Mouse (Mus musculus): ENCODE results near the gene Ptpn1. TPM values are rescaled to one million over a fixed set of nuclear protein-coding genes. Genes with fewer than 3 reads are reported as not detected.

Ptpn1 gene
- polyA plus RNA-seq, 1 experiment = 64.6 TPM

- Histone ChIP-seq H3K27me3 (ENCODE audit: control insufficient read depth, insufficient read depth, insufficient read length) (no peaks in the 10 kb centered on the region), H3K36me3 (ENCODE audit: control insufficient read depth, insufficient read depth) (peaks cover 56% of the 10 kb centered on the region)
- TF ChIP-seq FOSL1 (IDR thresholded peaks at IDR 0.05; ENCODE audit: insufficient read depth, low read length, poor library complexity, severe bottlenecking) (no peak), CEBPB (IDR thresholded peaks at IDR 0.05; ENCODE audit: low read depth) (no peak), USF1 (IDR thresholded peaks at IDR 0.05; ENCODE audit: low read depth) (no peak)
Measured at GRCm38 (mm10) chr2:167964320-167964719, 32.5 kb downstream of the Ptpn1 start.

GRCm38 (mm10) chr2:167965911-167966310 lies 34.1 kb downstream of the Ptpn1 start:
- Histone ChIP-seq H3K27me3 (ENCODE audit: control insufficient read depth, insufficient read depth, insufficient read length) (no peaks in the 10 kb centered on the region), H3K79me3 (ENCODE audit: low read depth) (peaks cover 4% of the 10 kb centered on the region), H3K4me3 (ENCODE audit: insufficient read depth, poor library complexity, severe bottlenecking) (no peak overlapping the region), H3K79me2 (ENCODE audit: control insufficient read depth, insufficient read depth) (peaks cover 18% of the 10 kb centered on the region), H3K36me3 (ENCODE audit: control insufficient read depth, insufficient read depth) (peaks cover 66% of the 10 kb centered on the region), H3ac (ENCODE audit: control insufficient read depth, insufficient read length, low read depth) (no peak overlapping the region)
- TF ChIP-seq MAX (IDR thresholded peaks at IDR 0.05) (no peak), MYOD1 (IDR thresholded peaks at IDR 0.05; ENCODE audit: control insufficient read depth, insufficient read length, low read depth) (no peak), MYOG (IDR thresholded peaks at IDR 0.05; ENCODE audit: control insufficient read depth, extremely low read depth, insufficient read length) (no peak), CEBPB (IDR thresholded peaks at IDR 0.05; ENCODE audit: low read depth) (no peak), CTCF (IDR thresholded peaks at IDR 0.05; ENCODE audit: control insufficient read depth, insufficient read depth, insufficient read length) (no peak), USF1 (IDR thresholded peaks at IDR 0.05; ENCODE audit: low read depth) (no peak), FOSL1 (IDR thresholded peaks at IDR 0.05; ENCODE audit: insufficient read depth, low read length, poor library complexity, severe bottlenecking) (no peak)

More at GRCm38 (mm10) chr2:167964320-167964719, 32.5 kb downstream of the Ptpn1 start:
- Histone ChIP-seq H3K79me2 (ENCODE audit: control insufficient read depth, insufficient read depth) (peaks cover 34% of the 10 kb centered on the region), H3K79me3 (ENCODE audit: low read depth) (peaks cover 13% of the 10 kb centered on the region), H3ac (ENCODE audit: control insufficient read depth, insufficient read length, low read depth) (no peak overlapping the region), H3K4me3 (ENCODE audit: insufficient read depth, poor library complexity, severe bottlenecking) (no peak overlapping the region)

GRCm38 (mm10) chr2:167968504-167968903 lies 36.6 kb downstream of the Ptpn1 start:
- Histone ChIP-seq H3ac (ENCODE audit: control insufficient read depth, insufficient read length, low read depth) (no peak overlapping the region), H3K36me3 (ENCODE audit: control insufficient read depth, insufficient read depth) (peaks cover 72% of the 10 kb centered on the region), H3K27me3 (ENCODE audit: control insufficient read depth, insufficient read depth, insufficient read length) (no peaks in the 10 kb centered on the region), H3K79me3 (ENCODE audit: low read depth) (no peaks in the 10 kb centered on the region), H3K4me3 (ENCODE audit: insufficient read depth, poor library complexity, severe bottlenecking) (no peak overlapping the region), H3K79me2 (ENCODE audit: control insufficient read depth, insufficient read depth) (no peaks in the 10 kb centered on the region)
- TF ChIP-seq MAX (IDR thresholded peaks at IDR 0.05) = no peak
- TF ChIP-seq CTCF (IDR thresholded peaks at IDR 0.05; ENCODE audit: control insufficient read depth, insufficient read depth, insufficient read length) = no peak
- TF ChIP-seq FOSL1 (IDR thresholded peaks at IDR 0.05; ENCODE audit: insufficient read depth, low read length, poor library complexity, severe bottlenecking) = no peak
- TF ChIP-seq MYOG (IDR thresholded peaks at IDR 0.05; ENCODE audit: control insufficient read depth, extremely low read depth, insufficient read length) = no peak
- no peak for TF ChIP-seq USF1 (IDR thresholded peaks at IDR 0.05; ENCODE audit: low read depth)
- no peak for TF ChIP-seq MYOD1 (IDR thresholded peaks at IDR 0.05; ENCODE audit: control insufficient read depth, insufficient read length, low read depth)
- no peak for TF ChIP-seq CEBPB (IDR thresholded peaks at IDR 0.05; ENCODE audit: low read depth)

GRCm38 (mm10) chr2:167969851-167970541 lies 38.1 kb downstream of the Ptpn1 start:
- TF ChIP-seq CEBPB (IDR thresholded peaks at IDR 0.05; ENCODE audit: low read depth) (no peak), CTCF (IDR thresholded peaks at IDR 0.05; ENCODE audit: control insufficient read depth, insufficient read depth, insufficient read length) (no peak), USF1 (IDR thresholded peaks at IDR 0.05; ENCODE audit: low read depth) (no peak), FOSL1 (IDR thresholded peaks at IDR 0.05; ENCODE audit: insufficient read depth, low read length, poor library complexity, severe bottlenecking) (no peak), MYOD1 (IDR thresholded peaks at IDR 0.05; ENCODE audit: control insufficient read depth, insufficient read length, low read depth) (no peak), MYOG (IDR thresholded peaks at IDR 0.05; ENCODE audit: control insufficient read depth, extremely low read depth, insufficient read length) (no peak), MAX (IDR thresholded peaks at IDR 0.05) (no peak)
- Histone ChIP-seq H3K4me3 (ENCODE audit: insufficient read depth, poor library complexity, severe bottlenecking) (no peak overlapping the region), H3ac (ENCODE audit: control insufficient read depth, insufficient read length, low read depth) (no peak overlapping the region), H3K79me2 (ENCODE audit: control insufficient read depth, insufficient read depth) (no peaks in the 10 kb centered on the region), H3K36me3 (ENCODE audit: control insufficient read depth, insufficient read depth) (peaks cover 73% of the 10 kb centered on the region), H3K79me3 (ENCODE audit: low read depth) (no peaks in the 10 kb centered on the region), H3K27me3 (ENCODE audit: control insufficient read depth, insufficient read depth, insufficient read length) (no peaks in the 10 kb centered on the region)

DNA sequence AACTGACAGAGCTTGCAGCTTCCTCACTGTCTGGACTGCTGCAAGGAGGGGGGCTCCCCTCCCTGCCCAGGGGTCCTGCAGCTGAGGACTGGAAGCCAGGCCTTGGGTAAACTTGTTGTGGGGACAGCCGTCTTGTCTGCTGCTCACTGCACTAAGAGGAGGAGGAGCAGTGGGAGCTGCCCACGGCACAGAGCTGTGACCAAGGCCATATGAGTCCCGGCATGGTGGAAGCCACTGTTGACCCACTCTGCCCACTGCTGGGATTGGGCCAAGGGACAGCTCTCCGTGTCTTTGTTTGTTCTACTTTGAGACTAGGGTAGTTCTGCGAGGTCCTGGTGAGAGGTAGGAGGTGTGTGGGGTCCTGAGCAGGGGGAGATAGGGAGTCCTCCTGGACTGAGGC lies 40.3 kb downstream of the Ptpn1 start:
- no peaks in the 10 kb centered on the region for H3K27me3 ChIP-seq (ENCODE audit: control insufficient read depth, insufficient read depth, insufficient read length)
- no peak overlapping the region for H3K4me3 ChIP-seq (ENCODE audit: insufficient read depth, poor library complexity, severe bottlenecking)
- TF ChIP-seq MAX (IDR thresholded peaks at IDR 0.05) (no peak), FOSL1 (IDR thresholded peaks at IDR 0.05; ENCODE audit: insufficient read depth, low read length, poor library complexity, severe bottlenecking) (no peak), MYOD1 (IDR thresholded peaks at IDR 0.05; ENCODE audit: control insufficient read depth, insufficient read length, low read depth) (no peak), CTCF (IDR thresholded peaks at IDR 0.05; ENCODE audit: control insufficient read depth, insufficient read depth, insufficient read length) (no peak), MYOG (IDR thresholded peaks at IDR 0.05; ENCODE audit: control insufficient read depth, extremely low read depth, insufficient read length) (no peak), USF1 (IDR thresholded peaks at IDR 0.05; ENCODE audit: low read depth) (no peak), CEBPB (IDR thresholded peaks at IDR 0.05; ENCODE audit: low read depth) (no peak)
- no peak overlapping the region for H3ac ChIP-seq (ENCODE audit: control insufficient read depth, insufficient read length, low read depth)
- no peaks in the 10 kb centered on the region for H3K79me2 ChIP-seq (ENCODE audit: control insufficient read depth, insufficient read depth)
- H3K79me3 ChIP-seq (ENCODE audit: low read depth) = no peaks in the 10 kb centered on the region
- peaks cover 62% of the 10 kb centered on the region for H3K36me3 ChIP-seq (ENCODE audit: control insufficient read depth, insufficient read depth)
